Mouse (Mus musculus) E14TG2a.4 (cell line): ENCODE data around the gene Hccs.

ENCODE experiments used
- CTCF ChIP-seq: conservative IDR thresholded peaks from 2 replicates; pipeline ENCODE4 v1.5.1; 2014; ENCODE audit warnings: low read length
- NANOG ChIP-seq: IDR thresholded peaks from 2 replicates; pipeline ENCODE4 v1.6.1; 2014; ENCODE audit warnings: borderline replicate concordance, low read length, mixed read lengths

DNA sequence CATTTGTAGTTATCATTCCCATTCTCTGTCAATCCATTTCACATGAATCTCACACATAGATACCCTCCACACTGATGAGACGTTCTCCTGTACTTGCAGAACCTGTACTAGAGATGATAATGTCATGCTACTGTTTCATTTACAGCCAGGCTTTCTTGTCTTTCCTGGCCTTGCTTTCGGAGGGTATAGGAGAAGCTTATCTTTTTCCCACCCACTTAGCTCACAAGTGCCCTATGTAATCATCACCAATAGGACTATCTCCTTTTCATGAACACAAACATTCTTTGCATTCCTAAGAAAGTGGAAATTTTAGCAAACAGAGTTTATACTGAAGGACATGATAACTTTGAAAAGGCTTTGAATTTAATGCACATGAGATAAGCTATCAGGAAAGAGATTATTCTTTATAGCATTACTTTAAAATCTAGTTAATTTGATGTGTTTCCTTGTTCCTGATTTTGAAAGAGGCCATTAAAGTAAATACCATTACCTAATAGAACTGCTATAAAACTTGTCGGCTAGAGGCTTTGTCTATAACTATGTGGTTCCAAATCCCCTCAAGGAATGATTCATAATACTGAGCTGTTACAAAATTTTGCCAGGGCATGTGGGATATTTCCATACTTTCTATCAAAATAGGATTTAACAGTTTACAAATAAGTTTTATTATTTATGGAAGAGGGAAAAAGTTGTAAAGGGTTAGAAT is 97.7 kb downstream of the Hccs start:
- TF ChIP-seq CTCF: no peak
- TF ChIP-seq NANOG: no peak
